Mouse (Mus musculus): ENCODE results near the gene Zc3h10. TPM values are rescaled to one million over a fixed set of nuclear protein-coding genes. Genes with fewer than 3 reads are reported as not detected.

Gene Zc3h10
- polyA plus RNA-seq, 1 experiment from 2014 or later: 17.3 TPM

DNA sequence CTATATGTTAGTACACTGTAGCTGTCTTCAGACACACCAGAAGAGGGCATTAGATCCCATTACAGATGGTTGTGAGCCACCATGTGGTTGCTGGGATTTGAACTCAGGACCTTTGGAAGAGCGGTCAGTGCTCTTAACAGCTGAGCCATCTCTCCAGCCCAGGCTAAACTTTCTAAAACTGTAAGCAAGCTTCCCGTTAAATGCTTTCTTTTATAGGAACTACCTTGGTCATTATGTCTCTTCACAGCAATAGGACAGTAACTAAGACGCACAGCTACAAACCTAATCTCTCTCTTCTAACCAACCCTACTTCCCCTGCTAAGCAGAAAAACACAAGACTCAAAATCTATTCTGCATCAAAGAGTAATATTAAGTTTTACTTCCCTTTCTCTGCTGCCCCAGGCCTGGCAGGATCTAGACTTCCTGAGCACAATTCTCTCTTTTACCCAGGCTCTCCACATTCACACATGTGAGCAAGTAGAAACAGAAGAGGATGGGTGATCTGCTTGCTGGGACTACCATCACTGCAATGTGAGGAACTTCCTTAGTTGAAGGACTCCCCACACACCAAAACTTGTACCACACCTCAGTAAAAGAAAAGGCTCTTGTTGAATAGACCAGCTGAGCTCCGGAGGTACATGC, 11.8 kb downstream of the Zc3h10 start:
- H3K4me3 ChIP-seq: peak overlapping the region; percentile 21

DNA sequence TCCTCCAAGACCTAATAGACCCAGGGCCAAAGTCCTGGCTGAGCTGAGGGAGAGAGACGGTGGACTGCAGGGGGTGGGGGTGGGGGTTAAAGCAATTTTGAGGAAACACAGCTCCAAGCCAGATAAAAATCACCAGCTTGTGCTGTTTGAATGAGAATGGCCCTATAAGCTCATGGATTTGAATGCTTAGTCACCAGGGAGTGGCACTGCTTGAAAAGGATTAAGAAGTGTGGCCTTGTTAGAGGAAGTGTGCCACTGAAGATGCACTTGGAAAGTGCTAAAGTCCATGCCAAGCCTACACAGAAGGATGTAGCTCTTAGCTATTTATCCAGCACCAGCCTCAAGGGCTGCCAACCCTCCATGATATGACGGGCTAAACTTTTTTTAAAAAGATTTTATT, 12.4 kb downstream of the Zc3h10 start:
- no peaks in the 10 kb centered on the region for H3K36me3 ChIP-seq
- WGBS: 87% methylated on average over 2 of the region's 2 CpGs
- no peak overlapping the region for H3K9ac ChIP-seq
- H3K4me1 ChIP-seq: peaks cover 9% of the 10 kb centered on the region; the same call in 1 of the 2 replicates
- H3K9me3 ChIP-seq: no peaks in the 10 kb centered on the region
- no peaks in the 10 kb centered on the region for H3K27me3 ChIP-seq
- no peak overlapping the region for H3K4me2 ChIP-seq (replicated peaks)
- no peak overlapping the region for H3K4me3 ChIP-seq
- no peak for ATAC-seq (ENCODE audit: low FRiP score, low read depth)
- H3K27ac ChIP-seq: no peak overlapping the region

More for the DNA sequence above, 11.8 kb downstream of the Zc3h10 start:
- Histone ChIP-seq H3K9me3 (no peaks in the 10 kb centered on the region), H3K4me2 (replicated peaks) (peak overlapping the region; percentile 56), H3K4me1 (peaks cover 9% of the 10 kb centered on the region; the same call in 1 of the 2 replicates), H3K27me3 (no peaks in the 10 kb centered on the region), H3K36me3 (no peaks in the 10 kb centered on the region), H3K9ac (no peak overlapping the region), H3K27ac (peak overlapping the region; percentile 70; the same call in 1 of the 2 replicates)
- ATAC-seq (ENCODE audit: low FRiP score, low read depth): no peak; the same call in 1 of the 2 replicates
- 71% methylated on average over 4 of the region's 4 CpGs for WGBS

DNA sequence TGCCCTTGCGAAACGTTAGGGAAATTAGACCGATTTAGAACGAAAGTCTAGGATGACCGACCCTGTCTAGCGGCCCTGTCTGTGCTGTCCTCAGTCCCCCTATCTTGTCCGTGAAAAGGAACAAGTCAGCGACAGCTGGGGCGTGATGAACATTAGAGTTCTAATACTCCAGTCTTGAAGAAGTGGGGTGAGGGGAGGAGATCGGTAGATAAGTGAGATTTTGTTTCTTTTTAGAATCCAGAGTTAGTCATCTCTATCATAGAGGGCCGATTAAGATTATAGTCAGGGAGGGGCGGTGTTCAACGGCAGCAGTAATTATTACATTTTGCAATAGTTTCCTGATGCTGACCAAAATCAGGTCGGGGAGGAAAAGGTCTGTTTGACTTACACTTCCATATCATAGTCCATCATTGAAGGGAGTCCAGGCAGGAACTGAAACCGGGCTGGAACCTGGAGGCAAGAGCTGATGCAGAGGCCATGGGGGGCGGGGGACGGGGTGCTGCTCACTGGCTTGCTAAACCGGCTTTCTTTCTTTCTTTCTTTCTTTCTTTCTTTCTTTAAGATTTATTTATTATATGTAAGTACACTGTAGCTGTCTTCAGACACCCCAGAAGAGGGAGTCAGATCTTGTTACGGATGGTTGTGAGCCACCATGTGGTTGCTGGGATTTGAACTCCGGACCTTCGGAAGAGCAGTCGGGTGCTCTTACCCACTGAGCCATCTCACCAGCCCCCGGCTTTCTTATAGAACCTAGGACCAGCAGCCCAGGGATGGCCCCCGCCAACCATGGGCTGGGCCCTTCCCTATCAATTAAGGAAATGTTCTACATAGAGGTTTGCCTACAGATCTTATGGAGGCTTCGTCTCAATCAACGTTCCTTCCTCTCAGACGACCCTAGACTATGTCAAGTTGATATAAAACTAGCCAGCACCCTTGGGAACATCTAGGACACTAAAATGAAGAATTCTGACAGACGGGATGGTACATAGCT, 20.9 kb downstream of the Zc3h10 start:
- no peaks in the 10 kb centered on the region for H3K9me3 ChIP-seq
- H3K27me3 ChIP-seq: peaks cover 32% of the 10 kb centered on the region
- peak overlapping the region; percentile 45; the same call in 1 of the 2 replicates for H3K27ac ChIP-seq
- peaks cover 17% of the 10 kb centered on the region for H3K4me1 ChIP-seq
- peak overlapping the region; percentile 99 for H3K4me2 ChIP-seq (replicated peaks)
- peak overlapping the region; percentile 31; the same call in 1 of the 2 replicates for H3K9ac ChIP-seq
- H3K36me3 ChIP-seq: peaks cover 10% of the 10 kb centered on the region; the same call in 1 of the 2 replicates
- ATAC-seq (ENCODE audit: low FRiP score, low read depth): no peak
- 33% methylated on average over 28 of the region's 28 CpGs for WGBS
- peak overlapping the region; percentile 82 for H3K4me3 ChIP-seq

DNA sequence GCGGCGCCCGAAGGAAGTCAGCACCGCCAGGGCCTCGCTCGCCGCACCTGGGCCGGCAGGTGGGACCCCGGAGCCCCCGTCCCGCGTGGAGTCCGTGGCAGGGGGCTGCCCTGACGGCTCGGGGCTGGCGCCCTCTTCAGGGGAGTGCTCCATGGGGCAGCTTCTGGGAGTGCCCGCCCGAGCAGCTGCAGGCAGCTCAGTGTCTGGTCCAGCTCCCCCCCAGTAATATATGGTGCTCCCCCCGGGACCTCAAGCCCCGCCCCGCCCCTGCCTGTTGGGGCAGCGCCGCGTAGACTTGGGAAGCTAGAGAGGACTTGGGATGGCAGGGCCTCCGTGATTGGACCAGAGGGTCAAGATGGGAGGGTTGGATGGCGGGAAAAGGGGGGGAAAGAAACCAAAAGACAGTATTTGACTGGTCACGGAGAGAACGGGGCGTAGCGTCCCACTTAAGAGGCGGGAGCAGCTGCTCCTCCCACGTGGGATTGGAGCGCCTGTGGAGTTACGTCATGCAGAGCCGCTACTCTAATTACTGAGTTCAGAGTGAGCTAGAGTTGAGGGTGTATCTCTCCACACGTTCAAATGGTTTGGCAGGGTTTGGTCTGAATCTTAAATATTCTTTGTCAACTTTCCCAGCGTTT, 21.8 kb downstream of the Zc3h10 start, which contains the start of gene Esyt1:
Gene Esyt1, minus strand, starts transcription at position 201 of the 638 bp plus-strand sequence.
- Histone ChIP-seq H3K36me3 (peaks cover 14% of the 10 kb centered on the region), H3K27ac (peak within 1 kb of the TSS; percentile 82), H3K4me3 (peak within 1 kb of the TSS; percentile 82), H3K9me3 (no peaks in the 10 kb centered on the region), H3K27me3 (peaks cover 32% of the 10 kb centered on the region), H3K9ac (peak within 1 kb of the TSS; percentile 81), H3K4me2 (replicated peaks) (peak within 1 kb of the TSS; percentile 99), H3K4me1 (peaks cover 17% of the 10 kb centered on the region)
- WGBS: under 1% methylated on average over 37 of the region's 37 CpGs
- ATAC-seq (ENCODE audit: low FRiP score, low read depth): peak; percentile 99

DNA sequence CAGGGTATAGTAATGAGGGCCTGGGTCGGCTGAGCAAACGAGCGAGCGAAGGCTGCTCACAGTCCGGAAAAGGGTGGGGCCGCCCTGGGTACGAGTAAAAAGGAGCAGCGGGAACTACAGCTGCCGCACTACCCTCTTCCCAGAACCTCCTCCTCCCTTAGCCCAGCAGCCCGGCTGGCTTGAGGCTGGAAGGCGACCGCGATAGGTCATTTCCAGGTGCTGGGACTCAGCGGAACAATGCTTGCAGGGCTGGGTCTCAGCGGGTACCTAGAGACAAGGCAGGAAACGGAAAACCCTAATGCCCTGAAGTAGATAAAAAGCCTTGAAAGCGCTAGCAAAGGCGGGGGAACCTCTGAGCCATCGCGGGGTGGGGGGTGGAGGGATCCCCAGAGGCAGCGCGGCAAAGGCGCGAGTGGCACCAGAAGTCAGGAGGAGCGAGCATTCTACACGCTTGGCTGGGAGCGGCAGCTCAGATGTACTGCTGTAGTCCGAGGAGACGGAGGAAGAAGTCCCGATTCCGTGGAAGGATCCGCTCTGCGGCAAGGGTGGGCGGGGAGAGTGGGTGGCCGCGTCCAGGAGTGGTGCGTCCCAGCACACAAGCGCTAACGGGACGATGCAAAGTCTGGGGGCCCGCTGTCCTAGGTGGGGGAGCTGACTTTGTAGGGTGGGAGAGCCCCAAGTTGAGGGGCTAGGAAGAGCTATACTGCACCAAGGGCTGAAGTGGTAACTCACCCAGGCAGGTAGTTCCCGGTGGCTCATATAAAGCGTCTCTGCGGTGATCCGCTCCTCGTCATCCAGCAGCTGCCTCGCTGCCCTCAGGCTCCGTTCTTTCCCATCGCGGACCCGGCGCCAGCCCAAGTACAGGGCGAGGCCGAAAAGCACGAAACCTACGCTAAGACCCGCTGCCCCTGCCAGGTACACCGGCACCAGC, 22.6 kb downstream of the Zc3h10 start:
- Histone ChIP-seq H3K4me2 (replicated peaks) (peak overlapping the region; percentile 99), H3K4me3 (peak overlapping the region; percentile 82), H3K36me3 (peaks cover 22% of the 10 kb centered on the region), H3K27ac (peak overlapping the region; percentile 82), H3K9me3 (no peaks in the 10 kb centered on the region), H3K27me3 (peaks cover 32% of the 10 kb centered on the region), H3K9ac (peak overlapping the region; percentile 81), H3K4me1 (peaks cover 17% of the 10 kb centered on the region)
- peak; percentile 7; the same call in 1 of the 2 replicates for ATAC-seq (ENCODE audit: low FRiP score, low read depth)
- WGBS: under 1% methylated on average over 58 of the region's 58 CpGs

DNA sequence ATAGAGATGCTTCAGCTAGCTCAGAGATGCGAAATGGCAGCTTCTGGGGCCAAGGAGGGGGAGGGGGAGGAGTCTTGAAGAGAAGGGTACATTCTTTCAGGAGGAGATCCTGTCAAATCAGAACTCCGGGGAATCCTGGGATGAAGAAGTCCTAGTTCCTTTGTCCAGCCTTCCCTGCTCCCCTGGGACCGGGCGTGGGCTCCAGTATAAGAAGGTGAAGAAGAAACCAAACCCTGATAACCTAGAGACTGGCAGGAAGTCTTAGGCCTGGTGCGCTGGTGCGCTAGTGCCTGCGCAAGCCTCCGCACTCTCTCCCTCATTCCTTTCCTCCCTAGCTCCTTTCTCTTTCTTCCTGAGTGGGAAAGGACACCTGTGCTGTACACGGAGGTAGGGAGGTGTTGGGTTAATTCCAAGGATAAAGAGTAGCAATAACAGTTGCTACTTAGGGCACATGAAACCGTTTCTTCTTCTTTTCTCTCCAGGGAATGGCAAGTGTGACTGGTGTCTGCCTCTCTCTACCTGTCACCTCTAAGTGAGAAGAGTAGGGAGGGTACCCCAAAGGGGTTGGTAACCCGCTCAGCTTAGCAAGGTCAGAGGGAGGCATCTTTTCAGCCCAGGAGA, 23.4 kb downstream of the Zc3h10 start:
- ATAC-seq (ENCODE audit: low FRiP score, low read depth): no peak
- 9% methylated on average over 11 of the region's 11 CpGs for whole genome bisulfite sequencing
- peaks cover 25% of the 10 kb centered on the region for H3K36me3 ChIP-seq
- H3K27ac ChIP-seq: no peak overlapping the region
- H3K4me1 ChIP-seq: peaks cover 17% of the 10 kb centered on the region
- peak overlapping the region; percentile 82 for H3K4me3 ChIP-seq
- H3K4me2 ChIP-seq (replicated peaks): peak overlapping the region; percentile 99
- H3K9ac ChIP-seq: peak overlapping the region; percentile 81
- H3K27me3 ChIP-seq: peaks cover 28% of the 10 kb centered on the region
- H3K9me3 ChIP-seq: no peaks in the 10 kb centered on the region

DNA sequence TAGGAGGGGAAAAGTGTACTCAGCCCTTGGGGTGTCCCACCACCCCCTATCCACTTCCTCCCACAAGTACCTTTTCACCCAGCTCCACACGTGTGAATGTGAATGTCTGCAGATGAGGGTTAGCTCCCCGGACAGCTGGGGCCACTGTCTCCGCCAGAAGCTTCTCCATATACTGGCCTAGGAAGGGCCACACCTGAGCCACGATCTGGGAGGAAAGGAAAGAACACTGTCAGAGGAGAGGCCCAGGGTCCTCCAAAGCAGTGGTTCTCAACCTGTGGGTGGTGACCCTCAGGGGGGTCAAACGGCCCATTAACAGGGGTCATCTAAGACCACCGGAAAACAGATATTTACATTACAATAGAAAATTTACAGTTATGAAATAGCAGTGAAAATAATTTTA, 25.2 kb downstream of the Zc3h10 start:
- no peak overlapping the region for H3K27ac ChIP-seq
- WGBS: 74% methylated on average over 6 of the region's 6 CpGs
- no peak for ATAC-seq (ENCODE audit: low FRiP score, low read depth)
- H3K4me2 ChIP-seq (replicated peaks): no peak overlapping the region
- H3K4me1 ChIP-seq: peaks cover 17% of the 10 kb centered on the region
- no peak overlapping the region for H3K4me3 ChIP-seq
- no peak overlapping the region for H3K9ac ChIP-seq
- H3K36me3 ChIP-seq: peaks cover 38% of the 10 kb centered on the region
- no peaks in the 10 kb centered on the region for H3K9me3 ChIP-seq
- H3K27me3 ChIP-seq: peaks cover 44% of the 10 kb centered on the region

DNA sequence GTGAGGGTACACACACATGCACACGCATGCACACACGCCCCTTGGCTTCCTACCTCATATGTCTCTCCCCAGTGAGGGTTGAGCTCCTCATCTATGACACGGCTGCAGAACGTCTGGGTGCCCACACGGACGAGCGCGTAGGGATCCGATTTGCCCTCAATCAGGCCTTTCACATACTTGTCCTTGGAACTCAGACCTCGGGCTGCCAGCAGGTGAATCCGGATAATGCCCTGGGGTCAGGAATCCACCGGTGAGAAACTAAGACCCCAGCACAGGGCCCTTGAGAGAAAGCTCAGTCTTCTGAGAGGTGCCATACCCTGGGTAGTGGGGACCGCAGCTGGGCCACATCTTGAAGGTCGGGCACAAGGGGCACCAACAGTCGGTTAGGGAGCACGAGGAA, 27.0 kb downstream of the Zc3h10 start:
- H3K27me3 ChIP-seq: peaks cover 57% of the 10 kb centered on the region
- H3K36me3 ChIP-seq: peaks cover 55% of the 10 kb centered on the region
- WGBS: 87% methylated on average over 16 of the region's 16 CpGs

DNA sequence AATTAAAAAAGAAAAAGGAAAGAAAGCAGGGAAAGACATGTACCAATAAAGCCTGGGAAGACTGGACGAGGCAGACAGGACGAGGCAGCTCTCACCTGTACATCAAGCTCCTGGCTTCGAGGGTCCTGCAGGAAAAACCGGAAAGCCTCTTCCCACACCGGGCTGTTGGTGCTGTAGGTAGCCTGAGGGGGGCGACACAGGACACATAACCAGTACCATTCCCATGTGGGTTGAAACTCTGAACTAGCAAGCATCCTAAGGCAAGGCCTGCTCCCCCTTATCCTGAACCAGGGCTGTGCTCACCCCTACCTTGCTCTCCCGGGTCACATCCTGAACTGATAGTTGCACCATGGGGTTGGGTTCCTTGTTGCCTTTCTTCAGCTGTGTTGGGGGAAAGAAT, 28.7 kb downstream of the Zc3h10 start:
- Histone ChIP-seq H3K36me3 (peaks cover 66% of the 10 kb centered on the region), H3K9ac (no peak overlapping the region), H3K27me3 (peaks cover 58% of the 10 kb centered on the region), H3K9me3 (no peaks in the 10 kb centered on the region), H3K4me2 (replicated peaks) (no peak overlapping the region), H3K27ac (no peak overlapping the region), H3K4me1 (peaks cover under 1% of the 10 kb centered on the region; the same call in 1 of the 2 replicates), H3K4me3 (no peak overlapping the region)
- WGBS: 76% methylated on average over 7 of the region's 7 CpGs
- ATAC-seq (ENCODE audit: low FRiP score, low read depth): no peak

More for the DNA sequence above, 27.0 kb downstream of the Zc3h10 start:
- Histone ChIP-seq H3K4me2 (replicated peaks) (no peak overlapping the region), H3K4me3 (no peak overlapping the region), H3K9me3 (no peaks in the 10 kb centered on the region), H3K4me1 (peaks cover 11% of the 10 kb centered on the region), H3K27ac (no peak overlapping the region), H3K9ac (no peak overlapping the region)
- ATAC-seq (ENCODE audit: low FRiP score, low read depth): no peak

DNA sequence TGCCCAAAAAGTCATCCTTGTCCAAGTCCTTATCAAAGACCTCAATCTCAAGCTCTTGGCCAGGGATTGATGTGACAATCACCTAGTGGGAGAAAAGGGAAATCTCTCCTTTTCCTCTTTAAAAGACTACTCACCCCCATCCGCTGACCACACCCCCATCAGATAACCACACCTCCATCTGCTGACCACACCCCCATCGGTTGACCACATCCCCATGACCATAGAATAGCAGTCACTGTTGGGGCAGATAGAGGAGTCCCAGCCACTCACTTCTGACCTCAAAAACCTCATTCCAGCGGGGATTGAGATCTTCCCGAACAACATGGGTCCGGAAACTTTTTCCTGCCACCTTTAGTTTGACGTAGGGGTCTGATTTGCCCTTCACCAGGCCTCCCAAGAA, 30.9 kb downstream of the Zc3h10 start:
- Histone ChIP-seq H3K27ac (no peak overlapping the region), H3K36me3 (peaks cover 71% of the 10 kb centered on the region), H3K4me3 (no peak overlapping the region), H3K9ac (0 out of 2 replicates have a peak overlapping the region, but pooled peaks have one; percentile 43), H3K27me3 (peaks cover 45% of the 10 kb centered on the region), H3K9me3 (no peaks in the 10 kb centered on the region), H3K4me2 (replicated peaks) (no peak overlapping the region), H3K4me1 (no peaks in the 10 kb centered on the region)
- 20% methylated on average over 6 of the region's 6 CpGs for WGBS
- ATAC-seq (ENCODE audit: low FRiP score, low read depth): no peak
